Mouse (Mus musculus) CH12.LX (cell line): ENCODE measurements at regions not wholly inside any gene's neighbourhood (a gene's known extent, or its start where the extent isn't known, plus 50 kb on each side); places are given as distances from the start of the nearest gene placed in this dataset.

Experiments
- CTCF ChIP-seq, 2 experiments: IDR thresholded peaks in 1 of 2; conservative IDR thresholded peaks in 1 of 2; 2 replicates each; pipeline ENCODE4 v1.5.1; 2011 to 2012; ENCODE audit warnings: low read depth in 2 of 2, low read length in 2 of 2, improper control_type of control experiment in 1 of 2, inconsistent platforms in 1 of 2, mild to moderate bottlenecking in 1 of 2, moderate library complexity in 1 of 2
- POLR2A ChIP-seq: IDR thresholded peaks from 2 replicates; pipeline ENCODE4 v1.6.1; 2011; ENCODE audit warnings: low read depth, mild to moderate bottlenecking, improper control_type of control experiment, low read length

DNA sequence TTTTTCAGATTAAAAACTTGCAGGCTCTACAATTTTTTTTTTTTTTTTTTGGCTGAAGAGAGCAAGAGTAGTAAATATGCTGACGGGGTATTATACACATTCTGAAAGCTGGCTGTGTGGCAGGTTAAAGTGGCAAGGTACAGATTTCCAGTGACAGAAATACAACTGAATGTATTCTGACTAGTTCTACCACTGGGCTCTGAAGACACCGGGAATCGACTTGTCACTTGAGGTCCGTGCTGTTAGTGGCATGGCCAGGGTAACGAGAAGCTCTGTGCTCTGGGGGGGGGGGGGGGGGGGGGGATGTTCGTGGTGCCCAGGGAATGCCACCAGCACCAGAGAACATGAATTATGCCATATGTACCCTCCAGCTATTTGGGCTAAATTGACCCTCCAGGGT, 124.7 kb downstream of the Tmem38b start:
- TF ChIP-seq POLR2A (no peak), CTCF (conservative IDR thresholded peaks at IDR 0.05 in 1 of 2, IDR thresholded peaks at IDR 0.05 in 1 of 2; ENCODE audit: low read depth in 2 of 2, low read length in 2 of 2) (no peak)
